Mouse (Mus musculus) adrenal gland, postnatal 10 days (tissue): ENCODE results near the gene Csad. TPM values are rescaled to one million over a fixed set of nuclear protein-coding genes. Genes with fewer than 3 reads are reported as not detected.

Experiments used
- total RNA-seq, 2 experiments: library from RNA; stranded (reverse); gene quantifications; 2 replicates each; pipeline ENCODE4 v1.2.3; 2021

Gene Csad
- total RNA-seq, 2 experiments from 2014 or later: 155 to 156 TPM

Other genes starting within 250 kb of the Csad start
- gene Krt8, start 200.2 kb downstream of the Csad start, total RNA-seq: 10 to 100 TPM; 12.1 to 24.2 TPM
- 10 to 100 TPM; 15.9 to 28.3 TPM for gene Krt18, start 176.5 kb downstream of the Csad start, total RNA-seq
- gene Eif4b, start 131.0 kb downstream of the Csad start, total RNA-seq: 100 to 1,000 TPM; 248 to 266 TPM
- gene Tns2, start 104.3 kb downstream of the Csad start, total RNA-seq: 10 to 100 TPM; 64.5 to 84.6 TPM
- 10 to 100 TPM; 27.4 to 31.5 TPM for gene Spryd3, start 68.5 kb downstream of the Csad start, total RNA-seq
- 10 to 100 TPM; 40.3 to 48.1 TPM for gene Igfbp6, start 60.4 kb downstream of the Csad start, total RNA-seq
- 1 to 10 TPM; 4.9 to 8.1 TPM for gene Soat2, start 54.2 kb downstream of the Csad start, total RNA-seq
- 10 to 100 TPM; 66.7 to 84.9 TPM for gene Zfp740, start 1.5 kb downstream of the Csad start, total RNA-seq
- gene Itgb7, start 27.2 kb upstream of the Csad start, total RNA-seq: 1 to 10 TPM; 6.4 to 7.1 TPM
- 10 to 100 TPM; 22.7 to 30.3 TPM for gene Rarg, start 52.8 kb upstream of the Csad start, total RNA-seq
- gene Gm9918, start 65.8 kb upstream of the Csad start, total RNA-seq: not detected
- 10 to 100 TPM; 29.0 to 29.4 TPM for gene Mfsd5, start 74.7 kb upstream of the Csad start, total RNA-seq
- gene Espl1, start 91.5 kb upstream of the Csad start, total RNA-seq: 10 to 100 TPM in 1 of 2 experiments, 1 to 10 TPM in 1; 8.8 to 11.9 TPM
- 100 to 1,000 TPM; 342 to 354 TPM for gene Pfdn5, start 121.4 kb upstream of the Csad start, total RNA-seq
- gene Myg1, start 127.0 kb upstream of the Csad start, total RNA-seq: 10 to 100 TPM; 50.0 to 62.5 TPM
- 10 to 100 TPM; 21.4 to 24.7 TPM for gene Aaas, start 146.0 kb upstream of the Csad start, total RNA-seq
- 1 to 10 TPM in 1 of 2 experiments, under 1 TPM in 1; 0.15 to 2.3 TPM for gene Sp7, start 162.5 kb upstream of the Csad start, total RNA-seq
- gene Sp1, start 201.4 kb upstream of the Csad start, total RNA-seq: 10 to 100 TPM; 67.8 to 83.4 TPM
- gene Amhr2, start 240.6 kb upstream of the Csad start, total RNA-seq: 1 to 10 TPM; 1.7 to 2.1 TPM